Mouse (Mus musculus) MEL (cell line): ENCODE results near the gene Zfp408. TPM values are rescaled to one million over a fixed set of nuclear protein-coding genes. Genes with fewer than 3 reads are reported as not detected.

Experiments
- DNase-seq: peaks from one replicate; pipeline ENCODE4 v3.0.0; 2011; ENCODE audit warnings: low read depth, low spot score
- H3K27ac ChIP-seq: 2 replicates; pipeline ENCODE4 v1.5.1; 2012; ENCODE audit warnings: low read depth, mild to moderate bottlenecking, control low read depth, low read length, moderate library complexity; ENCODE audit not compliant: control insufficient read depth
- H3K27me3 ChIP-seq, 2 experiments: fragments of 150-350 bp in 1 of 2; sonication (generic) in 1 of 2; 2 replicates each; pipeline ENCODE4 v1.6.1; 2012; ENCODE audit warnings: low read length in 2 of 2, mild to moderate bottlenecking in 2 of 2, improper control_type of control experiment in 1 of 2, moderate library complexity in 1 of 2; ENCODE audit not compliant: insufficient read depth in 2 of 2, control insufficient read depth in 1 of 2
- H3K36me3 ChIP-seq, 2 experiments: 2 replicates each; pipeline ENCODE4 v1.6.1; 2012 to 2014; ENCODE audit warnings: low read length in 2 of 2, improper control_type of control experiment in 1 of 2, inconsistent platforms in 1 of 2, mild to moderate bottlenecking in 1 of 2; ENCODE audit not compliant: insufficient read depth in 2 of 2, control insufficient read depth in 1 of 2
- H3K4me1 ChIP-seq, 2 experiments: fragments of 150-350 bp in 1 of 2; sonication (generic) in 1 of 2; 2 replicates each; pipeline ENCODE4 v1.6.1; 2012; ENCODE audit warnings: low read length in 2 of 2, improper control_type of control experiment in 1 of 2, mild to moderate bottlenecking in 1 of 2; ENCODE audit not compliant: insufficient read depth in 2 of 2, control insufficient read depth in 1 of 2
- H3K4me3 ChIP-seq, 2 experiments: fragments of 150-350 bp in 1 of 2; sonication (generic) in 1 of 2; 2 replicates each; pipeline ENCODE4 v1.5.1; 2012; ENCODE audit warnings: low read depth in 2 of 2, low read length in 2 of 2, mild to moderate bottlenecking in 2 of 2, moderate library complexity in 2 of 2, control low read depth in 1 of 2, improper control_type of control experiment in 1 of 2; ENCODE audit not compliant: control insufficient read depth in 1 of 2, insufficient read depth in 1 of 2
- H3K79me2 ChIP-seq: 2 replicates; pipeline ENCODE4 v1.6.1; 2012; ENCODE audit warnings: mild to moderate bottlenecking, low read length, moderate library complexity; ENCODE audit not compliant: control insufficient read depth, poor library complexity, insufficient read depth
- H3K9ac ChIP-seq: 2 replicates; pipeline ENCODE4 v1.6.1; 2012; ENCODE audit warnings: low read depth, mild to moderate bottlenecking, control low read depth, low read length, moderate library complexity; ENCODE audit not compliant: control insufficient read depth, poor library complexity, severe bottlenecking
- H3K9me3 ChIP-seq: fragments of 150-350 bp; sonication (generic); replicated peaks from 2 replicates; pipeline ENCODE4 v1.6.1; 2012; ENCODE audit warnings: mild to moderate bottlenecking, low read length, improper control_type of control experiment, moderate library complexity; ENCODE audit not compliant: insufficient read depth
- BHLHE40 ChIP-seq: IDR thresholded peaks from 2 replicates; pipeline ENCODE4 v1.6.1; 2012; ENCODE audit warnings: low read depth, mild to moderate bottlenecking, inconsistent platforms, low read length, improper control_type of control experiment, borderline replicate concordance
- CTCF ChIP-seq, 3 experiments: IDR thresholded peaks in 2 of 3; conservative IDR thresholded peaks in 1 of 3; 2 replicates each; pipeline ENCODE4 v1.5.1; 2011 to 2012; ENCODE audit warnings: low read length in 3 of 3, low read depth in 2 of 3, mild to moderate bottlenecking in 2 of 3, improper control_type of control experiment in 1 of 3, inconsistent platforms in 1 of 3, mixed read lengths in 1 of 3, moderate library complexity in 1 of 3; ENCODE audit not compliant: control insufficient read depth in 1 of 3, insufficient read depth in 1 of 3, poor library complexity in 1 of 3, severe bottlenecking in 1 of 3
- E2F4 ChIP-seq: IDR thresholded peaks from 2 replicates; pipeline ENCODE4 v1.6.1; 2011; ENCODE audit warnings: low read depth, low read length, improper control_type of control experiment, borderline replicate concordance
- ELF1 ChIP-seq: IDR thresholded peaks from 2 replicates; pipeline ENCODE4 v1.6.1; 2014; ENCODE audit warnings: low read depth, mild to moderate bottlenecking, inconsistent platforms, low read length, improper control_type of control experiment, moderate library complexity
- HCFC1 ChIP-seq: IDR thresholded peaks from 2 replicates; pipeline ENCODE4 v1.6.1; 2012; ENCODE audit warnings: low read depth, mild to moderate bottlenecking, inconsistent platforms, low read length, improper control_type of control experiment, moderate library complexity
- KAT2A ChIP-seq: conservative IDR thresholded peaks from 2 replicates; pipeline ENCODE4 v1.6.1; 2012; ENCODE audit warnings: low read depth, low read length, improper control_type of control experiment, inconsistent platforms
- MAFK ChIP-seq: IDR thresholded peaks from 2 replicates; pipeline ENCODE4 v1.6.1; 2011; ENCODE audit warnings: low read depth, mild to moderate bottlenecking, low read length, improper control_type of control experiment, borderline replicate concordance
- MAX ChIP-seq: IDR thresholded peaks from 2 replicates; pipeline ENCODE4 v1.6.1; 2011; ENCODE audit warnings: low read length, improper control_type of control experiment
- MEF2A ChIP-seq: IDR thresholded peaks from 2 replicates; pipeline ENCODE4 v1.6.1; 2014; ENCODE audit warnings: low read depth, mild to moderate bottlenecking, inconsistent platforms, low read length, improper control_type of control experiment; ENCODE audit not compliant: poor library complexity, insufficient replicate concordance, severe bottlenecking; ENCODE audit errors: extremely low read depth
- MXI1 ChIP-seq: IDR thresholded peaks from 2 replicates; pipeline ENCODE4 v1.6.1; 2011; ENCODE audit warnings: mild to moderate bottlenecking, low read depth, low read length, improper control_type of control experiment
- NELFE ChIP-seq: IDR thresholded peaks from 2 replicates; pipeline ENCODE4 v1.6.1; 2011; ENCODE audit warnings: low read depth, low read length, improper control_type of control experiment
- POLR2AphosphoS2 ChIP-seq: IDR thresholded peaks from 2 replicates; pipeline ENCODE4 v1.6.1; 2011; ENCODE audit warnings: low read length, improper control_type of control experiment
- POLR2AphosphoS5 ChIP-seq: IDR thresholded peaks from 2 replicates; pipeline ENCODE4 v1.6.1; 2012; ENCODE audit warnings: low read depth, borderline replicate concordance, mild to moderate bottlenecking, inconsistent platforms, low read length, moderate library complexity, mixed read lengths
- RAD21 ChIP-seq: IDR thresholded peaks from 2 replicates; pipeline ENCODE4 v1.6.1; 2011; ENCODE audit warnings: mild to moderate bottlenecking, low read depth, low read length, improper control_type of control experiment
- TBP ChIP-seq: IDR thresholded peaks from 2 replicates; pipeline ENCODE4 v1.8.0; 2011; ENCODE audit warnings: low read depth, low read length, improper control_type of control experiment
- USF1 ChIP-seq: IDR thresholded peaks from 2 replicates; pipeline ENCODE4 v1.6.1; 2014; ENCODE audit warnings: low read depth, mild to moderate bottlenecking, inconsistent platforms, low read length, improper control_type of control experiment, moderate library complexity
- ZMIZ1 ChIP-seq: IDR thresholded peaks from 2 replicates; pipeline ENCODE4 v1.6.1; 2012; ENCODE audit warnings: low read depth, mild to moderate bottlenecking, inconsistent platforms, low read length, improper control_type of control experiment, moderate library complexity
- polyA plus RNA-seq, 2 experiments: library from polyadenylated mRNA; stranded (reverse) in 1 of 2; unstranded in 1 of 2; fragments of >175 nt in 1 of 2; fragments of >200 nt in 1 of 2; gene quantifications; 2 replicates each; pipeline versions ENCODE4 v1.2.1 to v1.2.4; 2012; ENCODE audit warnings: low replicate concordance in 2 of 2, low read depth in 1 of 2; ENCODE audit not compliant: insufficient read length in 2 of 2, insufficient read depth in 1 of 2, missing spikeins in 1 of 2
- total RNA-seq: library from RNA; depleted of rRNA; stranded (reverse); fragments of 300-350 nt; gene quantifications from 2 replicates; pipeline ENCODE4 v1.2.3, GENCODE M21; 2012

Zfp408 gene
- total and polyA plus RNA-seq, 3 experiments: 10.4 to 16.4 TPM; not detected in 1

- TF ChIP-seq KAT2A: no peak
- no peak for TF ChIP-seq POLR2AphosphoS2
- no peak for TF ChIP-seq E2F4
- no peak for TF ChIP-seq MAFK
- no peak for TF ChIP-seq POLR2AphosphoS5
- no peak for TF ChIP-seq MAX
- TF ChIP-seq ZMIZ1: no peak
- TF ChIP-seq BHLHE40: no peak
- TF ChIP-seq NELFE: no peak
- TF ChIP-seq USF1: no peak
- no peak for TF ChIP-seq RAD21
- TF ChIP-seq HCFC1: no peak
- no peak for TF ChIP-seq MEF2A
- TF ChIP-seq ELF1: no peak
- no peak for TF ChIP-seq MXI1
- peaks cover 9 to 11% of the 10 kb centered on the region in 2 experiments for H3K4me1 ChIP-seq
- no peak overlapping the region for H3K9ac ChIP-seq
- H3K27ac ChIP-seq: no peak overlapping the region
- no peak overlapping the region for H3K4me3 ChIP-seq
- DNase-seq: no peak
- no peaks in the 10 kb centered on the region for H3K27me3 ChIP-seq
- no peaks in the 10 kb centered on the region for H3K79me2 ChIP-seq
- H3K9me3 ChIP-seq: no peaks in the 10 kb centered on the region
- peaks cover 0 to 8% of the 10 kb centered on the region in 2 experiments; a peak in 2 of 4 replicates for H3K36me3 ChIP-seq
Observed at GRCm38 (mm10) chr2:91630384-91630783, 19.2 kb downstream of the Zfp408 start.

GRCm38 (mm10) chr2:91629682-91630081 is 19.9 kb downstream of the Zfp408 start:
- DNase-seq: no peak
- H3K4me1 ChIP-seq: peaks cover 5 to 6% of the 10 kb centered on the region in 2 experiments
- H3K27me3 ChIP-seq: no peaks in the 10 kb centered on the region
- H3K4me3 ChIP-seq: no peak overlapping the region
- H3K27ac ChIP-seq: no peak overlapping the region
- H3K9ac ChIP-seq: no peak overlapping the region
- H3K36me3 ChIP-seq: peaks cover 0 to 4% of the 10 kb centered on the region in 2 experiments; a peak in 2 of 4 replicates
- no peaks in the 10 kb centered on the region for H3K79me2 ChIP-seq
- H3K9me3 ChIP-seq: no peaks in the 10 kb centered on the region
- TF ChIP-seq CTCF (IDR thresholded peaks at IDR 0.05 in 2 of 3, conservative IDR thresholded peaks at IDR 0.05 in 1 of 3; ENCODE audit: control insufficient read depth in 1 of 3, insufficient read depth in 1 of 3, low read depth in 2 of 3, low read length in 3 of 3, poor library complexity in 1 of 3, severe bottlenecking in 1 of 3): peak in 2 of 3 experiments; percentile 11 to 17; a peak in 2 of 6 replicates
- no peak for TF ChIP-seq TBP
